Mouse (Mus musculus) telencephalon, adult 2 months (tissue): ENCODE results near the gene Rgmb.

Source experiments
- DNase-seq: peaks from one replicate; pipeline ENCODE4 v3.0.0-alpha.2; 2011; ENCODE audit warnings: low read depth, low spot score

Gene Rgmb

GRCm38 (mm10) chr17:15776349-15776748 is 54.5 kb downstream of the Rgmb start:
- DNase-seq, result no peak

- DNase-seq, result no peak
These were observed 56.1 kb downstream of the Rgmb start for GRCm38 (mm10) chr17:15774565-15775215.

DNA sequence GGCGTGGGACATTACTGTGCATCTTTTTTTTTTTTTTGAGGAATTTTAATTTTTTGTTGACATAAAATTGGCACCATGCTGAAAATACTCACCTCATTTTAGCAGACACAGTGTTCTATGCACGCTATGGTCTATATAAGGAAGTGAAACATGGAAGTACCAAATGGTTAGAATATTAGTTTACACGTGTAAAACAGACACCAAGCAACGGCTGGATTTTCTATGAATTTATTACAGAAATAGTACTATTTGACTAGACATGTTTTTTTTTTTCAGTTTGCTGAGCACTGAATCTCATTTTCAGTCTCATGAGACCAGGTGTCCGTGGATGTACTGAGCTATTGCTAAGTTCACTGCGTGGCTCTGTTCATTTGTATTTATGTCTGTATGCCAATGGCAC is 56.9 kb downstream of the Rgmb start:
- DNase-seq, result no peak

DNA sequence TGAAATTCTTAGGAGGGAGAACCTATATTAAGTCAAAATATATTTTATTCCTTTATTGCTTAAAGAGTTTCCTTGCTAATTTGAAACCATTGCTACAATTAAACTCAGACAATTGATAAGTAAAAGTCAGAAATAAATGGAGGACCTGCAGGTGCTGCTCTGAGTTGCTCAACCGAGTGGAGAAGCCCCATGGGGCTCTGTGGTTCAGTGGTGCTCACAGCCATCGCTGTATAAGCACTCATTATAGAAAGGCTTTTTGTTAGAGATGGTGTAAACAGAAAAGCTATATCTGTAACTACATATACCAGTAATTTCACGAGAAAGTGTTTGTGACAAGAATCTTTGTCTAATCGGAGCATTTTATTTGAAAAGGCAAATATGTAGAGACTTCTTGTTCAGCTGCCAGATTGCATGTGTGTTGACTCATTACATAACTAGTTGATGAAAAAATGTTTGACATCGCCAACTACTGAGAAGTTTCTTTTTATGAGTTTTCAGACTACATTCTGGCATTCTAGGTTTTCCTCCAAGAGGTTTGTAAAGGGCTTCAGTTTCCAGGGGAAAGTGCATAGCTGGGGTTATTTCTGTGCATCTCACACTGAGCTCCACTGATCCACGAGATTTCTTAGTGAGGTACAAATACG is 61.6 kb downstream of the Rgmb start:
- no peak for DNase-seq

DNA sequence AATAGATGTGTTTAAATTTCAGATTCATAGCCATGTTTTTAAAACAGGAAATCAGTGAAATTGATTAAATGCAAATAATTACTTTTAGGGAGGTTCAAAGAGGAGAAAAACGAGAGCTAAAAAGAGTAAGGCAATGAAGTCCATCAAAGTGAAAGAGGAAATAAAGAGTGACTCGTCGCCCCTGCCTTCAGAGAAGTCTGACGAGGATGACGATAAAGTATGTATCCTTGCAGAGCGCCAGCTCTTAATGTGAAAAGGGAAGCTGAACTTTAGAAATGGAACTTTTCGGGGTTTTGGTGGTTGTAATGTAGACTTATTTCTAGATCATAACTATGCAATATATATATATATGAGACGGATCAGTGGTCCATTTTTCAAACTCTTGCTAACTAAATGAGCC is 69.6 kb downstream of the Rgmb start:
- no peak for DNase-seq
